Mouse (Mus musculus): Measurements from ENCODE around the gene Dnaja3. TPM values are rescaled to one million over a fixed set of nuclear protein-coding genes. Genes with fewer than 3 reads are reported as not detected.
A peak's percentile ranks its signal among the peaks of the same experiment; 100 is the strongest.

The Dnaja3 gene
- total RNA-seq (2021): 100 to 1,000 TPM; 106 to 107 TPM

- intact Hi-C loops (cut with DNase I): no loop called here
- DNase-seq: peak; percentile 93
These were observed at the start of gene Dnaja3, which contains the start of gene Vasn for GRCm38 (mm10) chr16:4639831-4640237. TSS of gene Dnaja3 (plus strand) at chr16:4639989. TSS of gene Vasn (plus strand) at chr16:4639941.

GRCm38 (mm10) chr16:4590236-4590635 lies 49.6 kb upstream of the Dnaja3 start:
- DNase-seq: no peak
- intact Hi-C loops (cut with DNase I): no loop called here

DNA sequence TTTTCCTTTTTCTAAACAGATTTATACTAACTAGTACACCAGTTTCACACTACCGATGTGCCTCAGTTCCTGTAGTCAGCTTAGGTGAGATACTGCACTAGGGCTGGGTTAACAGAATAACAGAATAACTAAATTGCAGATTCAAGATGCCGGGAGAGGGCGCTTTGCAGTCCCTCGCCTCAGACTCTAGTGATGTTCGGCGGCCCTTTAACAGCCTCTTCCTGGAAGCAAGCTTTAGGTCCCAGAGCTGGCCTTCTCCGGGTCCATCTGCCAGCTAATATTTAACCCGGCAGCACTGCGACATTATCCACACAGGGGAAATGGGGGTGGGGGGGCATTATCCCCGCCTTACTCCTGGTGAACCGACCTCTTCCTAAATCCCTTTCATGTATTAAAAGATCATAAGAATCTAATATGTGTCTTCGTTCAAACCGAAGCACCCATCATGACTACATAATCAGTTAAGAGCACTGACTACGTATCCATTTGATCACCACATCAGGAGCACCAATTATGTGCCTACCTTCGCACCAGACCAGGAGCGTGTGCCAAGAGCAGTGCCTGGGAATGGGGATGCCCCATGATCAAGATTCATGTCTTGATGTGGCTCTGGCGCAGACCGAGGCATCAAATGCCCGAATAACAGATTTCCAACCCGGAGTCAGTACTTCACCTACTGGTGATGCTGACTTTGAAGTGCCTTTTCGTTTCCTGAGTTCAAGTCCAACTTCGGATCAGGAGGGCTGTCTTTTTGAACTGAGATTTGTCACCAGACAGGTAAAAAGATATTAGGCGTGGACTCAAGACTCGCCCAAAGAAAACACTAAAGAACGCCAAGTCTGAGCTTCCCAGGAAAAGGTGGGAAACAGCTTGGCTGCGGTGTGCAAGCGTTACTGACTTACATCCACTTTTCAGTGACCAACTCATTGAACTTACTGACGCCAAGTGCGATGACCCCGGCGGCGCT lies 46.6 kb upstream of the Dnaja3 start:
- peak; percentile 69 to 75 for DNase-seq
- intact Hi-C loops (cut with DNase I): loop anchor here (1.0 kb wide), 1 partner anchor 14 kb away; no protein-coding TSS in a partner anchor

DNA sequence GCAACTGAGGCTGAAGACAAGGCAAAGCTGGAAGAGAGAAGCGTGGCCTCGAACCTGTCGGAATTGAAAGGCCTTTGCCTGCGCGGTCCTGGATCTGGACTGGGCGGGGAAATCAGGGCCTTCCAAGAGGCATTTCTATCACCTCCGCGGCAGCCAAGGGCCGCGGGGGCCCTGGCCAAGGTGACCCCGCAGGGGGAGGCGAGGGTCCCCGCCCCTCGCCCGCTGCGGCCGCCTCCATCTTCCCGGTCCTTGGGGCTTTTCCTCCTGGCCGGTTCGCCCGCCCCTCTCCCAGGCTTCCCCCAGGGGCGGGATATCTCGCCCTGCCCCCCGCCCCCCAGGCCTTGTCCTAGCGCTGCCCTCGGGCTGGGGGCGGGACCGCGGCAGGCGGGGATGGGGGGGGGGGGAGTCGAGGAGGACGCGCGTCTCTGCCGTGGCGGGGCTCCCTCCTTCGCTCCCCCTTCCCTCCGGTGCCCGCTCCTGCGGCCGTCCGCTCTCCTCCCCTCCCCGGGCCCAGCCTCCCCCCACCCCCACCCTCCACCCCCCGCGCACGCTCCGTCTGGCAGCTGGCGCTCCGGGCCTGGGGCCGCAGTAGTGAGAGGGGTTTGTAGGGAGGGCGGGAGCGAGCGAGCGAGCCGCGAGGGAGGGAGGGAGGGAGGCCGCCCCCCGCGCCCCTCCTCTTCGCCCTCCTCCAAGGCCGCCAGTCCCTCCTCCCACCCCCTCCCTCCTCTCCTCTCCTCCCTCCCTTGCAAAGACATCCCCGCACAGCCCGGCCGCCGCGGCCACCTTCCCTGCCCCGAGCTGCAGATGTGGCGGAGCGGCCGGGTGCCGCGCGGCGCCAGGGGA lies 45.6 kb upstream of the Dnaja3 start, which contains the start of gene Glis2:
Glis2 (plus strand) TSS at position 743 of the 843 bp plus-strand sequence.
- peak; percentile 65 to 76 for DNase-seq
- intact Hi-C loops (cut with DNase I): loop anchor here (1.0 kb wide), 1 partner anchor 13 kb away; no protein-coding TSS in a partner anchor

- peak; percentile 61 to 63 for DNase-seq
These were observed 44.8 kb upstream of the Dnaja3 start for GRCm38 (mm10) chr16:4594814-4595526.

DNA sequence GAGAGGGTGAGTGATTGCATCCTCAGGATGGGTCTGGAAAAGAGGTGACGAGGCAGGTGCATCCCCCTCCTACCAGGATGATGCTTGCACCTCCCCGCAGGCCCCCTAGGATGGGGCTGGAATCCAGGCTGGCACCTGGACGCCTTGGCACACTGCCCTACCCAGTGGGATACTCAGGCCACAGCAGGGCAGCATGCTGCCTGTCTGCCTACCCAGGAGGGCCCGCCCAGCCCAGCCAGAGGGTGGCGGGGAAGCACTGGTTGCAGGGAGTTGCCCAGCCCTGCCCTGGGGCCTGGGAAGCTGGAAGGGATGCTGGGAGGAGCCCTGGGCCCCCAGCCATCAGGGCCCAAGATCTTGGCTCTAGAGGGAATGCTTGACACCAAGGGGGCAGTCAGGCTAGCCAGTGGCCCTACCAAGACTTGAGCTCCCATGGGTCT lies 44.2 kb upstream of the Dnaja3 start:
- intact Hi-C loops (cut with DNase I): no loop called here
- peak; percentile 63 to 67 for DNase-seq

More at GRCm38 (mm10) chr16:4594814-4595526, 44.8 kb upstream of the Dnaja3 start:
- intact Hi-C loops (cut with DNase I): no loop called here

GRCm38 (mm10) chr16:4596141-4596728 lies 43.6 kb upstream of the Dnaja3 start:
- intact Hi-C loops (cut with DNase I): no loop called here
- DNase-seq: peak in 1 of 2 experiments; percentile 34

DNA sequence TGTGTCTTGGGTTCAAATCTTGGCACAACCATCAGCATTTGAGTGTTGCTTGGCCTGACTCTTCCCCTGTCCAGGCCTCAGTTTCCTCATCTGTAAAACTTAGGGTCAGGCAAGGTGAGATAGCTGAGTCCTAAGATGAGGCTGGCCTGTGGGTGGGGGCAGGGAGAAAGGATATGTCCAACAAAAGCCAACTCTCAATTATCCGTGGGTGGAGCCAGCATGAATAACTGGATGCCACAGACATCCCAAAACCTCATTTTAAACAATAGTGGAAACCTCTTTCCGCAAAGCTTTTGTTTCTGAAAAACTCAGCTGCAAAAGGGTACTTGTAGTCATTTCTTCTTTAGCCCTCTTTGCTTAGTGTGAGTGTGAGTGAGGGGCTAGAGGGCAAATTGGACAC lies 43.0 kb upstream of the Dnaja3 start:
- intact Hi-C loops (cut with DNase I): no loop called here
- DNase-seq: peak in 1 of 2 experiments; percentile 9

- intact Hi-C loops (cut with DNase I): no loop called here
- peak in 1 of 2 experiments; percentile 59 for DNase-seq
These were observed 42.5 kb upstream of the Dnaja3 start for GRCm38 (mm10) chr16:4597296-4597695.

- peak in 1 of 2 experiments; percentile 2 for DNase-seq
- intact Hi-C loops (cut with DNase I): no loop called here
These were observed 41.7 kb upstream of the Dnaja3 start for GRCm38 (mm10) chr16:4598041-4598440.

DNA sequence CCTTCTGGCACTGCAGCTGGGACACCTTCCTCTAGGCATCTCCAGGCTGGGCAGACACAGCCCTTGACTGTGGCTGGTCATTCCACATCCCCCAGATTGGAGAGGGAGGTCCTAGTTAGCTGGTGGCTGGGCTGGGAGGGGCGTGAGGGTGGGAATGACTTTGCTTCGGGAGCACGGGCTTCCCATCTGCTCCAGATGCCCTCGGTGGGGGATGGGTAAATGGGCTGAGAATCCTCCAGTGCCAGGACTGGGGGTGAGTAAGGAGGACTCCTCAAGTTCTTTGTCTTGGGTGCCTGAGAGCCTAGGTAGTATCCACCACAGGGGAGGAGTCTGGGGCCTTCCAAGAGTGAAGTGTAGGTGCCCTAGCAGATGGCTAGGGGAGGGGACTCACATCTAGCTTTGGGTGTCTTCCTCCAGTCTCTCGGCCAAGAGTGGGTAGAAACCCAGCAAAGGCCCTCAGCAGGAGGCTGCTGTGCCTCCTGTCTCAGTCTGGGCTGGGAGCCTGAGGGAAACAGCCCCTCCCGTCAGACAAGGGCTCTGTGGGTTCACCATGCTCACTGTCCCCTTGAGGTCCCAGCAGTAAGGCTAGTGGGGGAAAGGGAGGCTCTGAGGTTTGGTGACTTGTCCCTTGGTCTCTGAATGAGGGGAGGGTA lies 40.8 kb upstream of the Dnaja3 start:
- intact Hi-C loops (cut with DNase I): no loop called here
- peak in 1 of 2 experiments; percentile 8 for DNase-seq

DNA sequence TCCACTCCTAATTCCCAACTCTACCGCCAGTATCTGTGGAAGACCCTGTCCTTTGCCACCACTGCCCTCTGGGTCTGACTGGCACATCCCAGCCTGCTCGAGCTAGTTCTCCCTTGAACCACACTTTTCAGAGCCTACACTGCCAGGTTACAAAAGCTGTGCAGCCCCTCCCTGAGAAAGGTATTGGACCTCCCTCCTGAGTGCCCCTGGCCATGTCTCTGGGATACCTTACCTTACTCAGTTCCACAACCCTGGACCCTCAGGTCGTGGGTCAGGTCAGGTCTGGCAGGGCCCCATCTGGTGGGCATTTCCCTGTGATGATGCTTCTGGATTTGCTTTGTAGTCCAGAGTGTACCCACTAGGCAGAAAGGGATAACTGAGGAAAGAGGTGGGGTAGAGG lies 40.2 kb upstream of the Dnaja3 start:
- intact Hi-C loops (cut with DNase I): loop anchor here (5.0 kb wide), 1 partner anchor 292 kb away; no protein-coding TSS in a partner anchor

DNA sequence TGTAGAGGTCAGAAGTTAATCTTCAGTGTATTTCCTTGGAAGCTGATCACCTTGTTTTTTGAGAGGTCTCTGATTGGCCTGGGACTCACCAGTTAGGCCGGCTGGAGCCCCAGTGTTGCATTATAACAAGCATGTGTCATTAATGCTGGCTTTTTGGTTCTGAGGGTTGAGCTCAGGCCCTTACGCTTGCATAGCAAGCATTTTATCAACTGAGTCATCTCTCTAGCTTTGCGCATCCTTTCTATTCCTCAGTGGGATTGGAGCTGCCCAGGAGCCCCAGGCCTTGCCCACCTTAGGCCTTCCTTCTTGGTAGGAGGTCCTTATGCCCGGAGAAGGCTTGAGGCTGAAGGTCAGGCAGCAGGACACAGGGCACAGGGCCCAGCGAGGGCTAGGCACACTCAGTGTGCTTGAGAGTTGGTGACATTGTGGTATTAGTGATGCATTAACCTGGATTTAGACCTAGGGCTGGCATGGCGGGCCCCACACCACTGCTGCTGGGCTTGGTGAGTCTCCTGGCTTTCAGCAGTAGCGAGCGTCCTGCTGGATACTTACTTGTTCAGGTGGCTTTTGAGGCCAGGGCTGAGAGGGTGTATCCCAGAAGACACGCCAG lies 39.0 kb upstream of the Dnaja3 start:
- peak in 1 of 2 experiments; percentile 13 for DNase-seq
- intact Hi-C loops (cut with DNase I): loop anchor here (5.0 kb wide), 1 partner anchor 294 kb away; no protein-coding TSS in a partner anchor

More for the DNA sequence above, 40.2 kb upstream of the Dnaja3 start:
- no peak for DNase-seq

DNA sequence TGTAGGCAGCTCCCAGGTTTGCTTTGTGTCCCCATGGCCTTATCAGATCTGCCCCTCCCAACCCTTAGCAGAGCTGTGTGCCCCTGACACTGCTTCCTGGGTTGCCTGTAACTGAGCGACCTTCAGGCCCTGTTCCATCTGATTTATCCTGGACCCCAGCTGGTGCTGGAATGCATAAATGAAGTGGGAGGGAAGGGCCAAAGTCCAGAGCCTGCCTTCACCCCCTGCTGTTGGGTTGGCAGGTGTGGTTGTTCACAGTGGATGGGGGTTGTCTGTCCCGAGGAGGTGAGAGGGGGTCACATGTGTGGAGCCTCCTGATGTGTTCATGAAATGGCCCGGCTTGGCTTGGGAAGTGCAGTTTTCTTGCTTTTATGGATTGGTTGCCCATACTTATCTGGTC lies 37.6 kb upstream of the Dnaja3 start:
- intact Hi-C loops (cut with DNase I): loop anchor here (5.0 kb wide), 1 partner anchor 295 kb away; no protein-coding TSS in a partner anchor
- no peak for DNase-seq

- DNase-seq: peak in 1 of 2 experiments; percentile 49
- intact Hi-C loops (cut with DNase I): loop anchor here (5.0 kb wide), 1 partner anchor 296 kb away; no protein-coding TSS in a partner anchor
These were observed 36.9 kb upstream of the Dnaja3 start for GRCm38 (mm10) chr16:4602766-4603452.

- no peak for DNase-seq
- intact Hi-C loops (cut with DNase I): loop anchor here (5.0 kb wide), 1 partner anchor 296 kb away; no protein-coding TSS in a partner anchor
These were observed 36.3 kb upstream of the Dnaja3 start for GRCm38 (mm10) chr16:4603453-4603837.

DNA sequence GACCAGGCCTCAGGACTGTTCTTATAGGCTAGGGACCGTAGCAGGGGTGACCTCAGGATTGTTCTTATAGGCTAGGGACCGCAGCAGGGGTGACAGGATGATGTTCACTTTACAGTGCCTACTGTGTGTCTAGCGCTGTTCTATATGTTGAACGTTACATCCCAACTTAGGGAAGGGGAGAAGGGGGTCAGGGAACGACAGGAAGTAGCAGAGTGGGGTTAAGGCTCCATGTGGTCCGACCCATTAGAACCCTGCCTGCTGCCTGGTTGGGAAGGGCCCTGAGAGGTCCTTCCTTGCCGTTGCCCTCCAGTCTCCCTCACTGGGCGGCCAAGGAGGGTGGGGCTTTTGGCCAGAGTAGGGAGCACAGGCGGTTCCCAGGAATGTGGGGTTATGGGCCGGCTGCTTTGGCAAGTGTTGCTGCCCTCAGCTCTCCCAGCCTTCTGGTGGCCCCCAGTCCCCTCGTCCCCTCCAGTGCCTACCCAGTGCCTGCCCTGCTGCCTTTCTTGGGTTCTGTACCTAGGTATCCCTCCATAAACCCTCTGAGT lies 35.4 kb upstream of the Dnaja3 start:
- intact Hi-C loops (cut with DNase I): loop anchor here (5.0 kb wide), 1 partner anchor 297 kb away; no protein-coding TSS in a partner anchor
- no peak for DNase-seq
